Mouse (Mus musculus) forebrain, embryonic 15.5 days (tissue): ENCODE measurements around the gene Dnah7a. TPM values are rescaled to one million over a fixed set of nuclear protein-coding genes. Genes with fewer than 3 reads are reported as not detected.
A peak's percentile ranks its signal among the peaks of the same experiment; 100 is the strongest.
"Not testable (repeated sequence)": the region's sequence is repeated elsewhere in the genome, so short reads cannot be mapped to it uniquely, and the experiment has no call there.

Experiments used
- ATAC-seq: fragments of 200-750 bp; cut with Nextera tagmentation; replicated peaks from 2 replicates; pipeline ENCODE4 v1.8.0; 2017; ENCODE audit warnings: mild to moderate bottlenecking, moderate TSS enrichment, moderate library complexity
- H3K27ac ChIP-seq: fragments of 300-500 bp; sonication (generic); replicated peaks from 2 replicates; pipeline ENCODE4 v1.5.1; 2015; ENCODE audit warnings: mild to moderate bottlenecking, inconsistent platforms
- H3K27me3 ChIP-seq: fragments of 300-500 bp; sonication (generic); 2 replicates; pipeline ENCODE4 v1.6.1; 2015; ENCODE audit warnings: inconsistent platforms
- H3K36me3 ChIP-seq: fragments of 300-500 bp; sonication (generic); 2 replicates; pipeline ENCODE4 v1.6.1; 2015; ENCODE audit warnings: mild to moderate bottlenecking, inconsistent platforms
- H3K4me1 ChIP-seq: fragments of 300-500 bp; sonication (generic); 2 replicates; pipeline ENCODE4 v1.6.1; 2015; ENCODE audit warnings: inconsistent platforms
- H3K4me2 ChIP-seq: fragments of 300-500 bp; sonication (generic); replicated peaks from 2 replicates; pipeline ENCODE4 v1.6.1; 2015; ENCODE audit warnings: mild to moderate bottlenecking, inconsistent platforms
- H3K4me3 ChIP-seq: fragments of 300-500 bp; sonication (generic); 2 replicates; pipeline ENCODE4 v1.5.1; 2015; ENCODE audit warnings: mild to moderate bottlenecking, inconsistent platforms
- H3K9ac ChIP-seq: fragments of 300-500 bp; sonication (generic); replicated peaks from 2 replicates; pipeline ENCODE4 v1.6.1; 2015; ENCODE audit warnings: mild to moderate bottlenecking, inconsistent platforms
- H3K9me3 ChIP-seq: fragments of 300-500 bp; sonication (generic); 2 replicates; pipeline ENCODE4 v1.6.1; 2016; ENCODE audit warnings: inconsistent platforms
- WGBS: fragments of 180-500 bp; shearing (Covaris S2); methylation state at CpG from one replicate; pipeline ENCODE4 v1.1.7; 2015; ENCODE audit warnings: mixed read lengths; 5-methylcytosine and 5-hydroxymethylcytosine counted together
- polyA plus RNA-seq: library from polyadenylated mRNA; unstranded; fragments of >200 nt; fragmentation: Nextera tagmentation; extraction: Ambion mirVana; gene quantifications from 2 replicates; pipeline ENCODE4 v1.2.1, GENCODE M21; 2015

Dnah7a gene
- polyA plus RNA-seq = 6.9 and 7.8 TPM in 2 replicates

GRCm38 (mm10) chr1:53706431-53707361, at the start of gene Dnah7a:
TSS of gene Dnah7a (minus strand) at chr1:53706784.
- 14% methylated on average over 42 of the region's 42 CpGs for WGBS
- H3K9me3 ChIP-seq = no peaks in the 10 kb centered on the region
- peak within 1 kb of the TSS; percentile 55 for H3K9ac ChIP-seq
- no peaks in the 10 kb centered on the region for H3K27me3 ChIP-seq
- peak within 1 kb of the TSS; percentile 59 for H3K4me3 ChIP-seq
- H3K4me1 ChIP-seq = peaks cover 5% of the 10 kb centered on the region; the same call in 1 of the 2 replicates
- ATAC-seq = peak; percentile 91
- no peaks in the 10 kb centered on the region for H3K36me3 ChIP-seq
- H3K4me2 ChIP-seq = peak within 1 kb of the TSS; percentile 76
- H3K27ac ChIP-seq = peak within 1 kb of the TSS; percentile 79

DNA sequence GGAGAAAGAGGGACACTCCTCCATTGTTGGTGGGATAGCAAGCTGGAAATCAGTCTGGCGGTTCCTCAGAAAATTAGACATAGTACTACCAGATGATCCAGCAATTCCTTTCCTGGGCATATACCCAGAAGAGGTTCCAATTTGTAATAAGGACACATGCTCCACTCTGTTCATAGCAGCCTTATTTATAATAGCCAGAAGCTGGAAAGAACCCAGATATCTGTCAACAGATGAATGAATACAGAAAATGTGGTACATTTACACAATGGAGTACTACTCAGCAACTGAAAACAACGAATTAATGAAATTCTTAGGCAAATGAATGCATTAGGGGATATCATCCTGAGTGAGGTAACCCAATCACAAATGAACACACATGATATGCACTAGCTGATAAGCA, 46.9 kb upstream of the Dnah7a start:
- H3K27me3 ChIP-seq, H3K9me3 ChIP-seq, H3K4me3 ChIP-seq, H3K27ac ChIP-seq, H3K4me2 ChIP-seq, H3K9ac ChIP-seq, H3K36me3 ChIP-seq, ATAC-seq, H3K4me1 ChIP-seq: not testable (repeated sequence)
- 64% methylated on average over 2 of the region's 2 CpGs for WGBS

DNA sequence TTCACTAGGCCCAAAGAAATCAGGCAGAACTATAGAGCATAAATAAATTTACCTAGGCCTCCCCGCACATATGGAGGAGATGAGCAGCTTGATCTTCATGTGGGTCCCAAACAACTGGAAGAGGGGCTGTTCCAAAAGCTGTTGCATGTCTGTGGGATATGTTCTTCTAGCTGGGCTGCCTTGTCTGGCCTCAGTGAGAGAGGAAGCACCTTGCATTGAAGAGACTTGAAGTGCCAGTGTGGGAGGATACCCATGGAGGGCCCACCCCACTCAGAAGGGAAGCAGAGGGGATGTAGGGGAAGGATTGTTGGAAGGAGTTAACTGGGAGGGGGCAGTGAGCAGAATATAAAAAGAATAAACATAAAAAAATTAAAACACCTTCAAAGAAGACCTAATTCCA, 44.6 kb upstream of the Dnah7a start:
- H3K36me3 ChIP-seq = no peaks in the 10 kb centered on the region

GRCm38 (mm10) chr1:53750697-53751096, 44.1 kb upstream of the Dnah7a start:
- H3K36me3 ChIP-seq = not testable (repeated sequence)

More for the DNA sequence above, 44.6 kb upstream of the Dnah7a start:
- Histone ChIP-seq H3K4me2 (no peak overlapping the region), H3K9ac (no peak overlapping the region), H3K27ac (no peak overlapping the region), H3K9me3 (no peaks in the 10 kb centered on the region), H3K4me1 (no peaks in the 10 kb centered on the region), H3K4me3 (no peak overlapping the region), H3K27me3 (no peaks in the 10 kb centered on the region)
- ATAC-seq = no peak
- 79% methylated on average over 1 of the region's 1 CpGs for WGBS

DNA sequence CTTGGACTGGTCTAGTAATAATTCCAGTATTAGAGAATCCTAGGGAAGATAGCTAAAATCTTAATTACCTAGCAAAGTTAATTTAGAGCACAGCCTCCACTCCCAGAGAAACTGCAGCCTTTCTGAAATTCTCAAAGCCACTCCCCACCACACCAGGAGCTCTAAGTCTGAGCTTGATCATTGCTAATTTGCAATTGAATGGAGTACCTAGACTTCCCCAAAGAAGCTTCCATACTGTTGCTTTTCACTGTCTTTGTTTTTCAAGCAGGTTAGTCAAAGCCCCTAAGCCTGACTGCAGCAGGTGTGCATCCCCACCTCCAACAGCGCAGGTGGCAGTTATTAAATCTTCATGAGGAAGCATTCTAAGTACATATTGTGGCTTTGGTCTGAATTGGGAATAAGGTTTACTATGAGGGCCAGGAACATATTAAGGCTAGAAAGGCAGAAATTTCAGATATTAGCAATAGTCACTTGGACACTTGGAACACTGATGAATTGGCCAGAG, 43.3 kb upstream of the Dnah7a start:
- ATAC-seq, H3K4me1 ChIP-seq, H3K9ac ChIP-seq, H3K9me3 ChIP-seq, H3K4me3 ChIP-seq, H3K27ac ChIP-seq, H3K36me3 ChIP-seq, H3K4me2 ChIP-seq, H3K27me3 ChIP-seq: not testable (repeated sequence)
- WGBS = 55% methylated on average over 1 of the region's 1 CpGs

More at GRCm38 (mm10) chr1:53750697-53751096, 44.1 kb upstream of the Dnah7a start:
- H3K9ac ChIP-seq, H3K27ac ChIP-seq, H3K4me2 ChIP-seq, H3K4me1 ChIP-seq, ATAC-seq, H3K4me3 ChIP-seq, H3K9me3 ChIP-seq, H3K27me3 ChIP-seq: not testable (repeated sequence)
- WGBS = 85% methylated on average over 7 of the region's 7 CpGs

DNA sequence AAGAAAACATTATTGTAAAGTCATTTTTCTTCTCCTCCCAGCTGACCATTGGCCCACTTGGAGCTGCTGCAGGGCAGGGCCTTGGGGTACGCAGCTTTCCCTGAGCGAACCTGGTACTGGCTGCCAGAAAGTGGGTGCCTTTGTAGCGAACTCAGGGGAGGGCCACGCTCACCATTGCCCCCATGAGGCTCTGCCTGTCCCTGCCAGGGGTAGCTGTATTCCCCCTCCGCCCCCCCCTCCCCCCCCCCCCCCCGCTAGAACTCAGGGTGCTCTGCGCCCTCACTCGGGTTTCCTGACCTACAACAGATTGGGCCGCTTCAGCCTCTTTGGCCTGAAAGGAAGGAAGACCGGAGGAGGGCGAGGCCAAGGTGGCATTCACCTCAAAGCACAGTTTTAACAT, 42.0 kb upstream of the Dnah7a start:
- H3K36me3 ChIP-seq = no peaks in the 10 kb centered on the region
- H3K4me1 ChIP-seq = no peaks in the 10 kb centered on the region
- H3K4me2 ChIP-seq = no peak overlapping the region
- no peak for ATAC-seq
- H3K4me3 ChIP-seq = no peak overlapping the region
- H3K27me3 ChIP-seq = no peaks in the 10 kb centered on the region
- WGBS = 7% methylated on average over 10 of the region's 11 CpGs
- no peaks in the 10 kb centered on the region for H3K9me3 ChIP-seq
- H3K9ac ChIP-seq = no peak overlapping the region
- no peak overlapping the region for H3K27ac ChIP-seq

DNA sequence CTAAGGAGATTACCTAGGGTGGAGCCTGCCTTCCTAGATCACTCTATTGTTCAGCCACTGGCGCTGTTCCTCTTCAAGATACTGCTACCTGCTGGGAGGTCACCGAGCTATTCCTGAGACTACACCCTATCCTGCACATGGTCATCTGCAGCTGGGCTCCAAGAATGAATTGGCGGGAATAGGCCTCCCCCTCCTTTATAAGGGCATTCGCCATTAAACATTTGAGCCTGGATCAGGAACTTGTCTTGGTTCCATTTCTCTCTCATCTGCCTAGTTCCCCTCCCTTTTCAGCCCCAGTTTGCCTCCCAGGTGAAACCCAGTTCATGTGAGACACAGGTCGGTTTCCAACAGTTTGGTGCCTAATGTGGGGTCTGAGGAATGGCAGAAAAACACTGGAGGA, 39.4 kb upstream of the Dnah7a start:
- WGBS = 54% methylated on average over 5 of the region's 5 CpGs
- ATAC-seq = no peak

DNA sequence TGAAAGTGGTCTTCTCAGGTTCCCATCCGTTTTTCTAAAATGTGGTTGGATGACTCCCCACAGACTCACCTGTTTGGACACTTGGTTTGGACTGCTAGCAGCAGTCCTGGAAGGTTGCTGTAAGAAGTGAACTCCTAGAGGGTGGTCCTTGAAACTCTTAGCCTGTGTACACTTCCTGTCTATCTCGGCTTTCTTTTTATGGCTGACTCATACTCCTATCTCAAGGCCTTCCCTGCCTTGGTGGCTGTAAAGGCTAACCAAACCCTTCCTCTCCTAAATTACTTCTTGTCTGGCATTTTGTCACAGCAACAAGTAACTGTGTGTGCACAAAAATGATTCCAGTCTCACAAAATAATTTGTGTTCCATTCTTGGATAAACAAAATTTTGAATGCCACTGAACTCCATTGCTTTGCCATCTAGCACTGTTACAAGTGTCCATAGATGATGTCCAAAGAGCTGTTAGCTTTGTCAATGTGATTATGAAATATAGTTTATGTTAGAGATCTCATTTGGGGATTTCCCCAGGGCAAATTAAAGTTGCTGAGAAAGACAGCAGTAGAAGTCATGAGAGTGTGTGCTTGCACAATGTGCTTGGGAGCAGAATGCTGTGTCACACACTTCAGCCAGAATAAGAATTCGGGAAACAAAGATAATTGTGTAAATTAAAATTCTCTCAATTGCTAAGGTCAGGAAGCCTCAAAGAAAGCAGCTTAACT, 35.3 kb upstream of the Dnah7a start:
- Histone ChIP-seq H3K9me3 (no peaks in the 10 kb centered on the region), H3K4me2 (no peak overlapping the region), H3K36me3 (no peaks in the 10 kb centered on the region), H3K27ac (no peak overlapping the region), H3K27me3 (peaks cover 2% of the 10 kb centered on the region; the same call in 1 of the 2 replicates), H3K4me3 (no peak overlapping the region), H3K9ac (no peak overlapping the region), H3K4me1 (0 out of 2 replicates have a peak, but pooled peaks cover 4% of the 10 kb centered on the region)
- 88% methylated on average over 3 of the region's 3 CpGs for WGBS
- no peak for ATAC-seq

More for the DNA sequence above, 39.4 kb upstream of the Dnah7a start:
- H3K4me1 ChIP-seq = 0 out of 2 replicates have a peak, but pooled peaks cover under 1% of the 10 kb centered on the region
- H3K36me3 ChIP-seq = no peaks in the 10 kb centered on the region
- no peak overlapping the region for H3K4me3 ChIP-seq
- no peaks in the 10 kb centered on the region for H3K9me3 ChIP-seq
- no peak overlapping the region for H3K4me2 ChIP-seq
- no peak overlapping the region for H3K9ac ChIP-seq
- H3K27me3 ChIP-seq = no peaks in the 10 kb centered on the region
- no peak overlapping the region for H3K27ac ChIP-seq

- Histone ChIP-seq H3K36me3 (no peaks in the 10 kb centered on the region), H3K27ac (no peak overlapping the region), H3K9me3 (no peaks in the 10 kb centered on the region), H3K27me3 (peaks cover 7% of the 10 kb centered on the region; the same call in 1 of the 2 replicates), H3K4me1 (0 out of 2 replicates have a peak, but pooled peaks cover 4% of the 10 kb centered on the region), H3K4me3 (no peak overlapping the region), H3K9ac (no peak overlapping the region), H3K4me2 (no peak overlapping the region)
- 26% methylated on average over 4 of the region's 4 CpGs for WGBS
- peak; percentile 57; the same call in 1 of the 2 replicates for ATAC-seq
Measured at GRCm38 (mm10) chr1:53740777-53741336, 34.3 kb upstream of the Dnah7a start.

DNA sequence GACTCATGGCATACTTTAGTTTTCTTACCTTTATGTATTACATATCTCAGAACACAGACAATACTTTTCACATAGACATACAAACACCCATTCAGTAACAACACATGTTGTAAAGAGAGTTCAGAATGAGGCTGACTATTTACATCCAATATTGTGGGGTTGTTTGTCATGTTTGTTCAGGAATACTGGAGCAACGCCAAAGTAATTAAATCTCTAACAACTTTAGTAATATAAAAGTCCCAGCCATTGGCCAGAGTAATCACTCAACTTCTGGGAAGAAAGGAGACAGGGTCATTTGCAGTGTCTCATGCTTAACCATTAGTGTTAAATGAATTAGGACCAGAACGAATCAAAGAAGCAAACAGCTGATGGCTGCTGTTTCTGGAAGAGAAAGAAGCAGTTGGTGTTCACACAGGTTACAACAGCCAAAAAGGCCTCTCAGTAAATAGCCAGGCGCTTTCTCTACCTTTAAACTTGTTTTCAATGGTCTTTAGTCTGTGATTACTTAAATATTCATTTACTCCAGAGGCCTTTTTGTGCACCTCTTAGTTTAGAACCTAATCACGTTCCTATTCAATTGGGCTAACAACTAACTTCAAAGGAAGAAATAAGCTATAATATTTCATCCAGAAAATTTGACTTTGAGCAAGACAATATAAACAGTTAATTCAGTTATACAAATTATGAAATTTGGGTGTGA, 33.6 kb upstream of the Dnah7a start:
- H3K9me3 ChIP-seq, H3K36me3 ChIP-seq, H3K4me2 ChIP-seq, H3K4me3 ChIP-seq, H3K4me1 ChIP-seq, H3K27me3 ChIP-seq, H3K27ac ChIP-seq, H3K9ac ChIP-seq: not testable (repeated sequence)
- 7% methylated on average over 4 of the region's 4 CpGs for WGBS
- ATAC-seq = peak; percentile 88

- H3K9me3 ChIP-seq = no peaks in the 10 kb centered on the region
- no peak overlapping the region for H3K4me2 ChIP-seq
- H3K9ac ChIP-seq = no peak overlapping the region
- H3K4me1 ChIP-seq = 0 out of 2 replicates have a peak, but pooled peaks cover 4% of the 10 kb centered on the region
- WGBS = 95% methylated on average over 3 of the region's 3 CpGs
- H3K4me3 ChIP-seq = no peak overlapping the region
- no peak for ATAC-seq
- H3K27ac ChIP-seq = no peak overlapping the region
- no peaks in the 10 kb centered on the region for H3K36me3 ChIP-seq
- H3K27me3 ChIP-seq = peaks cover 7% of the 10 kb centered on the region; the same call in 1 of the 2 replicates
Measured at GRCm38 (mm10) chr1:53736583-53736982, 30.0 kb upstream of the Dnah7a start.
